In genomic region chr6:139908997-139909669, GRCm38 (mm10) we compare ENCODE assay signal across 9 mouse cellular contexts.
A peak's percentile ranks its signal among the peaks of the same experiment; 100 is the strongest.
DNase-seq lines count a peak whose midpoint lies in the region; ATAC-seq and TF ChIP-seq lines count a peak whose summit lies in the region.
"Had no signal": no experiment of that assay in that cellular context is flagged by ENCODE, and none has a peak within 500 bp of the region (broad histone marks: within the 10 kb centered on the region; RNA-seq: fewer than 3 reads in every experiment).

No protein-coding gene starts in this region.

- no peaks in the 10 kb centered on the region for H3K9me3 ChIP-seq in hindbrain, embryonic 14.5 days (ENCODE audit: control insufficient read depth, low read length)
- H3K9me3 ChIP-seq in hindbrain, embryonic 10.5 days, result no peaks in the 10 kb centered on the region
- no peaks in the 10 kb centered on the region for H3K9me3 ChIP-seq in intestine, embryonic 16.5 days (ENCODE audit: control insufficient read depth, low read length)

- peak overlapping the region; percentile 19 for H3K4me2 ChIP-seq in hindbrain, embryonic 14.5 days (replicated peaks)
- H3K4me2 ChIP-seq in intestine, embryonic 16.5 days (ENCODE audit: low read depth, low read length), result no peak overlapping the region

- no peaks in the 10 kb centered on the region for H3K27me3 ChIP-seq in hindbrain, embryonic 14.5 days (ENCODE audit: control insufficient read depth, insufficient read depth, low read length)
- no peaks in the 10 kb centered on the region for H3K27me3 ChIP-seq in hindbrain, embryonic 10.5 days (ENCODE audit: insufficient read depth, poor library complexity, severe bottlenecking)
- H3K27me3 ChIP-seq in intestine, embryonic 16.5 days (replicated peaks; ENCODE audit: control insufficient read depth, insufficient read depth, low read length), result no peaks in the 10 kb centered on the region
- no peaks in the 10 kb centered on the region for H3K27me3 ChIP-seq in thymus, adult 2 months (ENCODE audit: control insufficient read depth, insufficient read depth, low read length)

- no peaks in the 10 kb centered on the region for H3K36me3 ChIP-seq in hindbrain, embryonic 14.5 days (replicated peaks; ENCODE audit: control insufficient read depth, insufficient read depth)
- H3K36me3 ChIP-seq in hindbrain, embryonic 10.5 days, result no peaks in the 10 kb centered on the region
- no peaks in the 10 kb centered on the region for H3K36me3 ChIP-seq in intestine, embryonic 16.5 days (ENCODE audit: control insufficient read depth, insufficient read depth, low read length)
- no peaks in the 10 kb centered on the region for H3K36me3 ChIP-seq in thymus, adult 2 months (ENCODE audit: control insufficient read depth, insufficient read depth, low read length)

- no peaks in the 10 kb centered on the region for H3K4me1 ChIP-seq in hindbrain, embryonic 14.5 days (replicated peaks; ENCODE audit: control insufficient read depth, insufficient read depth, low read length)
- H3K4me1 ChIP-seq in hindbrain, embryonic 10.5 days (replicated peaks), result no peaks in the 10 kb centered on the region
- H3K4me1 ChIP-seq in intestine, embryonic 16.5 days (ENCODE audit: control insufficient read depth, insufficient read depth, low read length), result 0 out of 2 replicates have a peak, but pooled peaks cover 8% of the 10 kb centered on the region
- no peaks in the 10 kb centered on the region for H3K4me1 ChIP-seq in thymus, adult 2 months (replicated peaks; ENCODE audit: control insufficient read depth, insufficient read depth, low read length)

- ATAC-seq in hindbrain, embryonic 14.5 days (ENCODE audit: low FRiP score), result no peak
- peak; percentile 79 for ATAC-seq in intestine, embryonic 16.5 days

- DNase-seq in hindbrain, embryonic 14.5 days (ENCODE audit: low spot score), result peak; percentile 30
- DNase-seq in hindbrain, embryonic 10.5 days (ENCODE audit: low spot score), result no peak
- DNase-seq in brain, adult 2 months (ENCODE audit: low read depth, low spot score), result peak; percentile 8
- peak; percentile 26 for DNase-seq in forelimb bud, embryonic 11.5 days (ENCODE audit: low read depth, low spot score)
- no peak for DNase-seq in frontal cortex, postnatal 25 days (ENCODE audit: low spot score in 2 of 2)
- DNase-seq in adrenal gland, postnatal 10 days, result no peak
- DNase-seq in thymus, adult 2 months, result no peak
- DNase-seq: cerebellum, adult 18-20 months had no signal

- H3K4me3 ChIP-seq in hindbrain, embryonic 14.5 days (replicated peaks; ENCODE audit: low read length), result no peak overlapping the region
- no peak overlapping the region for H3K4me3 ChIP-seq in hindbrain, embryonic 10.5 days
- no peak overlapping the region for H3K4me3 ChIP-seq in intestine, embryonic 16.5 days (ENCODE audit: low read length)
- no peak overlapping the region for H3K4me3 ChIP-seq in thymus, adult 2 months (ENCODE audit: control insufficient read depth, insufficient read depth, low read length)

- no peak overlapping the region for H3K9ac ChIP-seq in hindbrain, embryonic 14.5 days
- no peak overlapping the region for H3K9ac ChIP-seq in intestine, embryonic 16.5 days (ENCODE audit: low read depth, low read length)

- TF ChIP-seq POLR2A in thymus, adult 2 months (IDR thresholded peaks at IDR 0.05; ENCODE audit: control insufficient read depth, extremely low read depth, insufficient read depth, low read length, poor library complexity), result no peak

- WGBS in hindbrain, embryonic 14.5 days, result 55% methylated on average over 12 of the region's 12 CpGs
- 74% methylated on average over 12 of the region's 12 CpGs for WGBS in hindbrain, embryonic 10.5 days
- WGBS in intestine, embryonic 16.5 days, result 45% methylated on average over 12 of the region's 12 CpGs
- WGBS in thymus, adult 2 months, result 89% methylated on average over 12 of the region's 12 CpGs

- no peak for TF ChIP-seq CTCF in thymus, adult 2 months (IDR thresholded peaks at IDR 0.05; ENCODE audit: borderline replicate concordance, control insufficient read depth, extremely low read depth, insufficient read depth, low read length, poor library complexity)

- H3K27ac ChIP-seq in hindbrain, embryonic 14.5 days, result 0 out of 2 replicates have a peak overlapping the region, but pooled peaks have one; percentile 14
- H3K27ac ChIP-seq in hindbrain, embryonic 10.5 days, result no peak overlapping the region
- no peak overlapping the region for H3K27ac ChIP-seq in intestine, embryonic 16.5 days (ENCODE audit: low read length)
- H3K27ac ChIP-seq in thymus, adult 2 months (ENCODE audit: control insufficient read depth, insufficient read depth, low read length), result no peak overlapping the region

Comparison
In these comparisons a context has a peak if more than half of its experiments do, and no peak if none do; other contexts are left out.
1. DNase-seq: peak in hindbrain, embryonic 14.5 days (single experiment), brain, adult 2 months (single experiment) and forelimb bud, embryonic 11.5 days (single experiment); none in hindbrain, embryonic 10.5 days (single experiment), frontal cortex, postnatal 25 days (0 of 2), adrenal gland, postnatal 10 days (single experiment) and thymus, adult 2 months (single experiment).